Mouse (Mus musculus): ENCODE results near the gene Copg2.

GRCm38 (mm10) chr6:30893081-30893480 is 3.5 kb downstream of the Copg2 start:
- TF ChIP-seq CTCF (IDR thresholded peaks at IDR 0.05; ENCODE audit: low read depth) (no peak), EP300 (IDR thresholded peaks at IDR 0.05; ENCODE audit: low read depth) (no peak)
